Mouse (Mus musculus) testis, adult 2 months (tissue): ENCODE data around the gene Micu1. TPM values are rescaled to one million over a fixed set of nuclear protein-coding genes. Genes with fewer than 3 reads are reported as not detected.

ENCODE experiments used
- H3K27ac ChIP-seq: fragments of 200-500 bp; 2 replicates; pipeline ENCODE4 v1.5.1; 2012; ENCODE audit warnings: low read depth, low read length; ENCODE audit not compliant: control insufficient read depth, insufficient read depth
- H3K27me3 ChIP-seq: fragments of 200-500 bp; 2 replicates; pipeline ENCODE4 v1.6.1; 2012; ENCODE audit warnings: mild to moderate bottlenecking, low read length, moderate library complexity; ENCODE audit not compliant: control insufficient read depth, insufficient read depth
- H3K36me3 ChIP-seq: fragments of 200-500 bp; 2 replicates; pipeline ENCODE4 v1.6.1; 2012; ENCODE audit warnings: mild to moderate bottlenecking, low read length; ENCODE audit not compliant: control insufficient read depth, insufficient read depth
- H3K4me1 ChIP-seq: fragments of 200-500 bp; 2 replicates; pipeline ENCODE4 v1.6.1; 2012; ENCODE audit warnings: low read length; ENCODE audit not compliant: control insufficient read depth, insufficient read depth
- H3K4me3 ChIP-seq: fragments of 200-500 bp; 2 replicates; pipeline ENCODE4 v1.5.1; 2012; ENCODE audit warnings: low read depth, mild to moderate bottlenecking, low read length, moderate library complexity, mixed read lengths; ENCODE audit not compliant: control insufficient read depth
- CTCF ChIP-seq: fragments of 200-500 bp; IDR thresholded peaks from 2 replicates; pipeline ENCODE4 v1.5.1; 2012; ENCODE audit warnings: low read depth, mild to moderate bottlenecking, inconsistent platforms, low read length, moderate library complexity; ENCODE audit not compliant: control insufficient read depth, insufficient read depth, insufficient replicate concordance
- POLR2A ChIP-seq: fragments of 200-500 bp; IDR thresholded peaks from 2 replicates; pipeline ENCODE4 v1.6.1; 2012; ENCODE audit warnings: low read depth, mild to moderate bottlenecking, inconsistent platforms, low read length, moderate library complexity; ENCODE audit not compliant: control insufficient read depth
- polyA plus RNA-seq: library from polyadenylated mRNA; depleted of rRNA; stranded (reverse); fragments of >200 nt; gene quantifications from 2 replicates; pipeline ENCODE4 v1.2.3, GENCODE M21; 2012

Micu1 gene
- polyA plus RNA-seq, 1 experiment: 33.6 TPM

DNA sequence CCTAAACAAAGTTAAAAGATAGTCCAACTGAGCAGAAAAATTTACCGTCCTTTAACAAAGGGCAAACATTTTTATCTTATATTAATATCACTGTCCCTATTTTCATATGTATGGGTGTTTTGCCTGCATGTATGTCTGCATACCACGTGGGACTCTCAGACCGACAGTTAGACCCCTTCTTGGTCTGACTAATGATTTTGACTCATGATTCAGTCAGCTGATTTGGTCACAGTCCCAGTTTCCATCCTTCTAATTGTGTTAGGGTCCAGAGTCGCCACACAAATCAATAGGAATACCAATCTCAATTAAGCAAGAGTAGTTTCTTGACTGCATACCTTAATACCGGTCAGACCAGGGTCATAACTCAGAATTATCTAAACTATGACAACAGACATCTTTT lies 118.6 kb downstream of the Micu1 start:
- TF ChIP-seq POLR2A (no peak), CTCF (no peak)

DNA sequence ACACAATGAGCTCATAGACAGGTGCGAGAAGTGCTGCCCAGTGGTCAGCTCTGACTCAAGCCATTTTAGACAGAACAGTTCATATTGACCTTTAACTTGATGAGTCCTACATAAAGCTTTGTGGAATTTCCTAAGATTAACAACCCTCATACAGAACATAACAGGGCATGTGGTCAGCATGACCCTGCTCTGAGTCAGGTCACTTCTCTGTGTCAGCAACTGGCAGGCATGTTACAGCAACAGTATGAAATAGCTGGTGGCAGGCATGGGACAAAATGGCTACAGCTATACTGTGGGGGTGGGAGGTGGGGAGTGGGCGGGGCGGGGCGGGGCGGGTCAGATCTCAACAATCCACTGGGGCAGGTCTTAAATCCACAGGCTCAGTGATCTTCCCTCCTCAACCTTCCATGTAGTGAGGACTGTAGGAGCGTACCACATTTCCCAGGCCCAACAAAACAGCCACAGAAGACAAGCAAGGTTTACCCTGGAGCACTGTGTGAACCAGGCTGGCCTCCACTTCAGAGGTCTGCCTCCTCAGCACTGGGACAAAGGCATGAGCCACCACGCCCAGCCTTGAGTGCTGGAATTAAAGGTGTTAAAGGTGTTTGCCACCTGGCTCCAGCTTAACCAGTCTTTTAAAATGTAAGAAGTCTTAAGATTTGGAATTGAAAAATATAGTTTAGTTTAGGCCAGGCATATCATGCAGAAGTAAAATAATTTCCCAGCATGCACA lies 119.2 kb downstream of the Micu1 start:
- H3K4me3 ChIP-seq: no peak overlapping the region
- H3K27me3 ChIP-seq: no peaks in the 10 kb centered on the region
- H3K36me3 ChIP-seq: no peaks in the 10 kb centered on the region
- TF ChIP-seq POLR2A (no peak), CTCF (no peak)
- H3K27ac ChIP-seq: no peak overlapping the region
- H3K4me1 ChIP-seq: no peaks in the 10 kb centered on the region; the same call in 1 of the 2 replicates

More for the DNA sequence above, 118.6 kb downstream of the Micu1 start:
- Histone ChIP-seq H3K36me3 (no peaks in the 10 kb centered on the region), H3K27me3 (no peaks in the 10 kb centered on the region), H3K4me3 (no peak overlapping the region), H3K4me1 (no peaks in the 10 kb centered on the region; the same call in 1 of the 2 replicates), H3K27ac (no peak overlapping the region)

DNA sequence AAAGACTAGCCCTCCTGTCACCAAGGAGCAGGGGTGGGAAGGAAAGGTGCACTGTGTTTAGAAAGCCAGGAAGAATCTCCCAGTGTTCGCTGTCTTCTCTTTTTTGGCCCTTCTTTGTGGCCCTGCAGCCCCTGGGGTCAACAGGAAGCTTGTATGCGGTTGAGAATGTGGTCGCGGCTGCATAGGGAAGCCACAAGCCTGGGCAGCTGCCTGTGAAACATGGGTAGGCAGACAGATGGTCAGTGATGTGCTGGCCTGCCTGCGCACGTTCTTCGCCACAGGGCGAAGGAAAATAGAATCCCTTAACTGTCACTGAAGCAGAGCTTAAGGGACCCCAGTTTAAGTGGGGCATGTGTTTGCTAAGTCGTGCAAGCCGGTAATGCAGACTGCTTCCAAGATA lies 120.6 kb downstream of the Micu1 start:
- H3K4me1 ChIP-seq: no peaks in the 10 kb centered on the region
- no peak overlapping the region for H3K27ac ChIP-seq
- no peaks in the 10 kb centered on the region for H3K27me3 ChIP-seq
- TF ChIP-seq POLR2A: no peak
- H3K36me3 ChIP-seq: no peaks in the 10 kb centered on the region; the same call in 1 of the 2 replicates
- H3K4me3 ChIP-seq: no peak overlapping the region

DNA sequence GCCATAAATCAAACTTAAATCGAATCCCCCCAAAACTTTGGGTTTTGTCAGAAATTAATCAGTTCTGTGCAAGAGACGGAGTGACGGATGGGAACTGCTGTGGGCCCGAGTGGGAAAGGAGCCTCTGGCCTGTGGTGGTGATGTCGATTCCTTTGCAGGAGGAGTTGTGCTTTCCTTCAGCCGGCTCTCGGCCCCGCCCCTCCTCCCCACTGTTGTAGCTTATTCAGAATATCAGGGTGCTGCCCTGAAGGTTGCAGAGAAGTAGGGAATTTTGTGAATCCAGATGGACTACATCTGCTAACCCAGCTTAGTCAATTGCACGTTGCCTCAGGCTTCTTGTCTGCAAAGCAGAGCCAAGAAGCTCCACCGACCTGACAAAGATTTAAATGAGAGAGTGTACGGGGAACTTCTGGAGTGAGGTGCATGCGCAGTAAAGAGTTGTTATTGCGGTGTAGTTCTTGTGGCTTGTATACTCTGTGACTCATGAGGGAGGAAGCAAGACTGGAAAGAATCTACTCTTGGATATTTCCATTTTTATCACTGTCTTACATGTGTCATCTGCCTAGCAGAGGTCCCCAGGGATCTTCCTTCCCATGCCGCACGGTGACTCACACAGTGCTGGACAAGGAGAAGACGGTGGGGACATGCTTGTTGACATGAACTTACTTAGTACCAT lies 123.0 kb downstream of the Micu1 start:
- peak overlapping the region; percentile 66 for H3K27ac ChIP-seq
- H3K4me1 ChIP-seq: no peaks in the 10 kb centered on the region
- H3K4me3 ChIP-seq: no peak overlapping the region
- H3K27me3 ChIP-seq: no peaks in the 10 kb centered on the region
- H3K36me3 ChIP-seq: no peaks in the 10 kb centered on the region; the same call in 1 of the 2 replicates
- no peak for TF ChIP-seq POLR2A
- TF ChIP-seq CTCF: no peak

DNA sequence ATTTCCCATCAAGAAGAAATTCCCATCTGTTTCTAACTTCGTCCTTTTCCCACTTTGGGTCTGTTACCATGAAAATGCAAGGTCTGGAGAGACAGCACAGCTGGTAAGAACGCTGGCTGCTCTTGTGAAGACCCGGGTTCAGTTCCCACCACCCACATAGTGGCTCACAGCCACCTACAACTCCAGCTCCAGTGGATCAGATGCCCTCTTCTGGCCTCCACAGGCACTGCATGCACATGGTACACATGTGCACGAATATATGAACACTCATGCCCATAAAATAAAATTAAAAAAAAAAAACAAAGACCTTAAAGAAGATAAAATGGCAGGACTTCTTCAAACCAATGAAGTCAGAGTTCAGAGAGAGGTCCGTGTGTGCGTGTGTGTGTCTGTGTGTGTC lies 127.6 kb downstream of the Micu1 start:
- TF ChIP-seq POLR2A (no peak), CTCF (peak; percentile 34; the same call in 1 of the 2 replicates)
- Histone ChIP-seq H3K36me3 (no peaks in the 10 kb centered on the region; the same call in 1 of the 2 replicates), H3K27ac (no peak overlapping the region), H3K4me1 (no peaks in the 10 kb centered on the region), H3K4me3 (no peak overlapping the region), H3K27me3 (no peaks in the 10 kb centered on the region)

DNA sequence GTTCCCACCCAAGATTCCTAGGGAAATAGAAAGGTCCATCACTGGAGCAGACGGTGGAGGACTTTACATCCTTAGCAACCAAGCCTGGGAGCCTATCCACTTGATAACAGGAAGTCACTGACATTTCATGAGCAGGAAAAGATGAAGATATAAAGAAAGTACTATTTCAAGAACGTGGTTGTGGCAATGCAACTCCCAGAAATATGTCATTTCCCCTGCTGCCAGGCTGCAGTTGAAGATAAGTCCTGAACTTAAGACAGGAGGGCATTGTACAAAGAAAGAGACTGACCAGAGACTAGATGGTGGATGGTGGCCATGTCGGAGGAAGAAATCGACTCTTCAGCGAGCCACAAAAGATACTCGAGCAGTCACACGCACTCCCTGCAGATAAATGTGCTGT lies 129.7 kb downstream of the Micu1 start:
- Histone ChIP-seq H3K4me3 (no peak overlapping the region), H3K36me3 (no peaks in the 10 kb centered on the region; the same call in 1 of the 2 replicates), H3K27me3 (no peaks in the 10 kb centered on the region), H3K4me1 (no peaks in the 10 kb centered on the region), H3K27ac (no peak overlapping the region)
- TF ChIP-seq CTCF: no peak
- TF ChIP-seq POLR2A: no peak

DNA sequence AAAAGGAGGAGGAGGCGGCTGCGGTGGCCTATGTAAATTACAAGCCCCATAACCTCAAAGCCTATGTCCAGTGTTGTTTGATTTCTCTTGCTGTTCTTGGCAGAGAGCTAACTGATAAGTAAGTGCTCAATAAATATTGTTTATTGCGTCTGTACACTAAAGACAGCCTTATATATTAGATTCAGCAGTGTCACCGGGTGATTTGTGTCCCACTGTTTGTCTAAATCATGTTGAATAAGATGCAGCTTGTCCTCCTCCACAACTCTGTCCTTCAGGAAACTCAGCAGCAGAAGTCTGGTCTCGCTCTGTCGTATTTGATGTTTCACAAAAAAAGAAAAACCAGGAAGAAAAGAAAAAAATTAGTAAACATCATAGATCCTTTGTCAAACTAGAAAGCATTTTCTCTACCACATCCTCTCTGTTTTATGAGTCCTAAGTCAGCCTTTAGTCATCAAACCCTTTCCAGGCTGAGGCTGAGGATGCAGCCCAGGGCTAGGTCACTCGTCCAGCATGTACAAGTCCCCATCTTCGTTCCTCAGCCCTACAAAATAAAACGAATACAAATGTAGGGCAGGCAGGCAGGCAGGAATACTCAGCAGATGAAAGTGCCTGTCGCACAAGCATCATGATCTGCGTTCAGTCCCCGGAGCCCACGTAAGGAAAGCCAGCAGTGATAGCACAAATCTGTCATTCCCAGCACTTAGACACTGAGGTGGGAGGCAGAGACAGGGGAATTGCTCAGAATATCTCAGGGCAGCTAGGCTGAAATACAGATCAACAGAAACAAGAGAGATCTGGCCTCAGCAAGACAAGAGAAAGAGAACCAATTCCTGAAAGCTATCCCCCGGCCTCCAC lies 133.3 kb downstream of the Micu1 start:
- Histone ChIP-seq H3K4me1 (no peaks in the 10 kb centered on the region), H3K36me3 (no peaks in the 10 kb centered on the region), H3K4me3 (no peak overlapping the region), H3K27me3 (no peaks in the 10 kb centered on the region), H3K27ac (no peak overlapping the region)
- TF ChIP-seq CTCF (no peak), POLR2A (no peak)
